Mouse (Mus musculus) lung, postnatal 0 days (tissue): ENCODE data around the gene Slc6a6.

Experiments used
- CTCF ChIP-seq: IDR thresholded peaks from 2 replicates; pipeline ENCODE4 v1.5.1; 2016; ENCODE audit warnings: antibody characterized with exemption, mild to moderate bottlenecking
- EP300 ChIP-seq: IDR thresholded peaks from 2 replicates; pipeline ENCODE4 v1.6.1; 2016; ENCODE audit warnings: antibody characterized with exemption, mild to moderate bottlenecking, control low read depth

DNA sequence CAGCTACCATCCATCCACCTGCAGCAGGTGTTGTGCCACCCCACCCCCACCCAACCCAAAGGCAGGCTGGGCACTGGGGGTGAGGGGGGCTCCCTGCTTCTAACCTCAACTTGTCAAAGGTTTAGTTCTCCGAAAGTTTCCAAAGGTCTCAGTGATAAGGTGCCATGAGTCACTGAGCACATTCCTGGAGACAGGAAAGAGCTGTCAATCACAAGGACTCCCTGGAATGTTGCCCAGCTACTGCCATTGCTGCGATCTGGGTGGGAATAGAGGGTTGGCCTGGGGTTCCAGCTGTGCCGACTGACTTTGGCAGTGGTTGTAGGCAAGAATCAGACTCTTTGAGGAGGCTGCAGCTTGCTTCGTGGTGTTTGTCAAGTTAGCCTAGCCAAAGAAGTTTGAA is 2.7 kb downstream of the Slc6a6 start:
- TF ChIP-seq CTCF (no peak), EP300 (no peak)
